Mouse (Mus musculus): ENCODE measurements around the gene Llgl2.
A peak's percentile ranks its signal among the peaks of the same experiment; 100 is the strongest.

GRCm38 (mm10) chr11:115777487-115778335 is 46.1 kb upstream of the Llgl2 start:
- 0 out of 2 replicates have a peak, but pooled peaks have one; percentile 10 for TF ChIP-seq CTCF (IDR thresholded peaks at IDR 0.05; ENCODE audit: low read depth, low read length)
- TF ChIP-seq POLR2A (IDR thresholded peaks at IDR 0.05; ENCODE audit: extremely low read depth, insufficient read depth, low read length), result no peak

Measured in liver, adult 2 months (tissue).